Mouse (Mus musculus): ENCODE results near the gene Eno1. TPM values are rescaled to one million over a fixed set of nuclear protein-coding genes. Genes with fewer than 3 reads are reported as not detected.

The Eno1 gene
- polyA plus RNA-seq, 1 experiment from 2014 or later = 1,551 TPM

DNA sequence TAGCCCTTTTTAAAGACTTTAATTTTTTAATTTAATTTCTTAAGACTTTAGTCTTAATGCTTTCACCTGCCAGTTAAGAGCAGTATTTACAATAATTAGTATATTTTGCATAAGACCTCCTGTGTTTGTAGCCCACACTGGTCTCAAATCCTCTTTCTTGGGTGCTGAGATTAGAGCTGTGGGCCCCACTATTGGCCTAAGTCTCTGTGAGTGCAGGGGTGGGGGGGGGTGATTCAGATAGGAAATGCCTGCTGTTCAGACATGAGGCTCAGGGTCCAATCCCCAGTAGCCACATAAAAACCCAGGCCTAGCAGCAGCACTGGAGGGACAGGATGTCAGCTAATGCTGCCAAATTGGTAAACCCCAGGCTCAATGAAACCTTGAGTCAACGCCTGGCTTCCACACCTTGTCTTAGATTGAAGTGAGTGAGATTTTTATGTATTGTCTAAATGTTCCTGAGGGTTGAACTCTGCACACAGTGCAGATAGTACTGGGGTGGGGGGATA lies 3.9 kb downstream of the Eno1 start:
- WGBS = 50% methylated on average over 1 of the region's 1 CpGs
- ATAC-seq (ENCODE audit: low read depth) = no peak
- H3K9me3 ChIP-seq (ENCODE audit: control insufficient read depth, low read length) = no peaks in the 10 kb centered on the region
- no peak overlapping the region for H3K27ac ChIP-seq (ENCODE audit: low read length)
- no peak overlapping the region for H3K4me2 ChIP-seq (ENCODE audit: low read depth, low read length)
- no peak overlapping the region for H3K4me3 ChIP-seq (ENCODE audit: low read length)
- peaks cover 39% of the 10 kb centered on the region for H3K36me3 ChIP-seq (ENCODE audit: control insufficient read depth, insufficient read depth, low read length)
- no peak overlapping the region for H3K9ac ChIP-seq (ENCODE audit: low read length)
- peaks cover 28% of the 10 kb centered on the region for H3K4me1 ChIP-seq (replicated peaks; ENCODE audit: control insufficient read depth, insufficient read depth, low read length)
- H3K27me3 ChIP-seq (ENCODE audit: control insufficient read depth, insufficient read depth, low read depth, low read length) = no peaks in the 10 kb centered on the region

DNA sequence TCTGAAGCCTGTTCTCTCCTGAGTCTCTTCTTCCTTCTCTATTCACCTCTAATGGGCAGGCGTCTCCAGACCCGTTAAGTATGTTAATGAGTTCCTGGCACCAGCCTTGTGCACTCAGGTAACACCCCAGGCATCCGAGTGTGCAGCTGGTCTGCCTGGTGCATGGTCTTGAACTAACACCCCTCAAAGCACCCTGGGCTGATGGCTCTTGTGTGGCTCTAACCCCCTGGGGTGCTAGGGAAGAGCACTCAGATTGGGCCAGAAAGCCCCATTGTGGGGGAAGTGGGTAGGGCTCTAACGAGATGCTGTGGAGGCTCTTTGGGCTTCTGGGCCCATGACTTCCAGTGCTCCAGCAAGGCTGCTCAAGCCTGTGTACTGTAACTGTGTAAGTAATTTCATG lies 5.2 kb downstream of the Eno1 start:
- no peak overlapping the region for H3K27ac ChIP-seq (ENCODE audit: low read length)
- H3K36me3 ChIP-seq (ENCODE audit: control insufficient read depth, insufficient read depth, low read length) = peaks cover 52% of the 10 kb centered on the region
- no peaks in the 10 kb centered on the region for H3K9me3 ChIP-seq (ENCODE audit: control insufficient read depth, low read length)
- no peaks in the 10 kb centered on the region for H3K27me3 ChIP-seq (ENCODE audit: control insufficient read depth, insufficient read depth, low read depth, low read length)
- peaks cover 24% of the 10 kb centered on the region for H3K4me1 ChIP-seq (replicated peaks; ENCODE audit: control insufficient read depth, insufficient read depth, low read length)
- WGBS = 74% methylated on average over 4 of the region's 4 CpGs
- no peak overlapping the region for H3K4me2 ChIP-seq (ENCODE audit: low read depth, low read length)
- no peak overlapping the region for H3K9ac ChIP-seq (ENCODE audit: low read length)
- H3K4me3 ChIP-seq (ENCODE audit: low read length) = no peak overlapping the region
- ATAC-seq (ENCODE audit: low read depth) = no peak

DNA sequence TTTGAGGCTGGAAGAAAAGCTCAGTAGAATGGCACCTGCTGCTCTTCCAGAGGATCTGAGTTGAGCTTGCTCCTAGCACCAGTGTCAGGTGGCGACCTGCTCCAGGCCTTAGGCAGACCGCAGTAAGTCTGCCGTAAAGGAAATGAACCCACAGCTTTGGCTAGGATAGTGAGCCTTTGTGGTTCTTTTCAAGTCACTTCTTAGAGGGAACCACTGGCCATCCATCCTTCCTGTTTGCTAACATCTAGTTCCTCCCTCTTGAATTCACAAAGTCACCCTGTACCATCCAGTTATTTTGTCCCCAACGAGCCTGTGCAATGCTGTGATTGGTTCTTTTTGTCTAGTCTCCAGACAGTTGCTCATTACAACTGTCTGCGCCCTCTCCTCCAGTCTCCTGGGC lies 6.2 kb downstream of the Eno1 start:
- H3K27ac ChIP-seq (ENCODE audit: low read length) = no peak overlapping the region
- no peaks in the 10 kb centered on the region for H3K27me3 ChIP-seq (ENCODE audit: control insufficient read depth, insufficient read depth, low read depth, low read length)
- H3K4me2 ChIP-seq (ENCODE audit: low read depth, low read length) = no peak overlapping the region
- H3K9ac ChIP-seq (ENCODE audit: low read length) = no peak overlapping the region
- no peak overlapping the region for H3K4me3 ChIP-seq (ENCODE audit: low read length)
- peaks cover 59% of the 10 kb centered on the region for H3K36me3 ChIP-seq (ENCODE audit: control insufficient read depth, insufficient read depth, low read length)
- peaks cover 24% of the 10 kb centered on the region for H3K4me1 ChIP-seq (replicated peaks; ENCODE audit: control insufficient read depth, insufficient read depth, low read length)
- H3K9me3 ChIP-seq (ENCODE audit: control insufficient read depth, low read length) = no peaks in the 10 kb centered on the region
- no peak for ATAC-seq (ENCODE audit: low read depth)
- 78% methylated on average over 5 of the region's 5 CpGs for WGBS

DNA sequence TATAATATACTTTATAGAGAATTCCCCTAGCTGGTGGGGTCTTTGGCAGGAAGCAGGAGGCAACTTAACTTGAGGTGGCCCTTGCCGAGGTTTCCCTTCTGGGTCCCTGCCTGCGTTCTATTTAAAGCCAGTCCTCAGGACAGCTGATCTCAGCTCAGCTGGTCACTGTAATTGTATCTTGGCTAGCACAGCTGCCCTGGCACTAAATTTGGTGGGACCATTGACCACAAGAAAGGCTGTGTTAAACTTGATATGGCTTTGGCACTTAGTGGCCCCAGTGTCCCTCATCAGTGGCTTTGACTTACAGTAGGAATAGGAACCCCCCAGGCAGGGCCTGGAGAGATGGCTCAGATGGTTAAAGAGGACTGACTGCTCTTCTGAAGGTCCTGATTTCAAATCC lies 9.4 kb downstream of the Eno1 start:
- Histone ChIP-seq H3K36me3 (ENCODE audit: control insufficient read depth, insufficient read depth, low read length) (peaks cover 73% of the 10 kb centered on the region), H3K9me3 (ENCODE audit: control insufficient read depth, low read length) (no peaks in the 10 kb centered on the region), H3K27me3 (ENCODE audit: control insufficient read depth, insufficient read depth, low read depth, low read length) (no peaks in the 10 kb centered on the region), H3K27ac (ENCODE audit: low read length) (no peak overlapping the region), H3K4me3 (ENCODE audit: low read length) (no peak overlapping the region), H3K4me2 (ENCODE audit: low read depth, low read length) (no peak overlapping the region), H3K4me1 (replicated peaks; ENCODE audit: control insufficient read depth, insufficient read depth, low read length) (peaks cover 8% of the 10 kb centered on the region), H3K9ac (ENCODE audit: low read length) (no peak overlapping the region)
- WGBS = 55% methylated on average over 2 of the region's 2 CpGs
- no peak for ATAC-seq (ENCODE audit: low read depth)

DNA sequence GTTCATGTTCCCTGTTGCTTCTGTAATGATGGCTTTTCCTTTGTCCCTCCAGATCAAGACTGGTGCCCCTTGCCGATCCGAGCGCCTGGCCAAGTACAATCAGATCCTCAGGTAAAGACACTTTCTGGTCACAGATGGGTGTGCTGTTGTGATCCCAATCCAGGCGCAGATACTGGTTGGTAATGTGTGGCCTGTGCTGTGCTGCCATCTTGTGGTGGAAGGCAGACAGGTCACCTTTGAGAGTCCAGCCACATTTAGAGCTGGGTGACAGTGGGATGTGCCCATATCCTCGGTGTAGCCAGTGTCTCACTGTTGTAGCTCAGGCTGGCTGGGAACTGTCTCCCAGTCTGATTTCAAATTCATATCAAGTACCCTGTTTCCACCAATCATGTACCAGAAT lies 11.5 kb downstream of the Eno1 start:
- ATAC-seq (ENCODE audit: low read depth) = peak; percentile 62
- no peaks in the 10 kb centered on the region for H3K27me3 ChIP-seq (ENCODE audit: control insufficient read depth, insufficient read depth, low read depth, low read length)
- 0 out of 2 replicates have a peak, but pooled peaks cover 2% of the 10 kb centered on the region for H3K4me1 ChIP-seq (replicated peaks; ENCODE audit: control insufficient read depth, insufficient read depth, low read length)
- H3K9ac ChIP-seq (ENCODE audit: low read length) = no peak overlapping the region
- no peak overlapping the region for H3K27ac ChIP-seq (ENCODE audit: low read length)
- no peaks in the 10 kb centered on the region for H3K9me3 ChIP-seq (ENCODE audit: control insufficient read depth, low read length)
- H3K4me3 ChIP-seq (ENCODE audit: low read length) = no peak overlapping the region
- WGBS = 58% methylated on average over 5 of the region's 5 CpGs
- peaks cover 57% of the 10 kb centered on the region for H3K36me3 ChIP-seq (ENCODE audit: control insufficient read depth, insufficient read depth, low read length)
- no peak overlapping the region for H3K4me2 ChIP-seq (ENCODE audit: low read depth, low read length)

DNA sequence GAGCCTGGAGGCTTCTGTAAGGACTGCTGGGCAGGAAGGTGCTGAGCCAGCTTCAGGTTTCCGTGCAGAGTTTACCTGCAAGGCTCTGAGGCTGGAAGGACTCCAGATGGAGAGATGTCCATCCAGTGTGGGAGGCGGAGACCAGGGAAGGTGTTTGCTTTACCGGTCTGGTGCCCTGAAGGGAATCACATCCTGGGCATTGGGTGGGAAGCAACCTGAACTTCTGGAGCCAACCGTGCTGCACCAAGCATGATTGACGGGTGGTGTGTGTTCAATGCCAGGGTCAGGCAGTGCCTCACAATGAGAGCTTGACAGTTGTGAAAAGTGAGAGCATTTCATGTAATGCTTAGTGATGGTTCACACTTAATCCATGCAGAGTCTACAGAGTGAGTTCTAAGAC lies 12.4 kb downstream of the Eno1 start:
- WGBS = 77% methylated on average over 5 of the region's 5 CpGs
- H3K27ac ChIP-seq (ENCODE audit: low read length) = no peak overlapping the region
- H3K4me2 ChIP-seq (ENCODE audit: low read depth, low read length) = no peak overlapping the region
- ATAC-seq (ENCODE audit: low read depth) = no peak
- no peak overlapping the region for H3K9ac ChIP-seq (ENCODE audit: low read length)
- H3K27me3 ChIP-seq (ENCODE audit: control insufficient read depth, insufficient read depth, low read depth, low read length) = no peaks in the 10 kb centered on the region
- H3K4me3 ChIP-seq (ENCODE audit: low read length) = no peak overlapping the region
- peaks cover 51% of the 10 kb centered on the region for H3K36me3 ChIP-seq (ENCODE audit: control insufficient read depth, insufficient read depth, low read length)
- no peaks in the 10 kb centered on the region for H3K9me3 ChIP-seq (ENCODE audit: control insufficient read depth, low read length)
- H3K4me1 ChIP-seq (replicated peaks; ENCODE audit: control insufficient read depth, insufficient read depth, low read length) = 0 out of 2 replicates have a peak, but pooled peaks cover 2% of the 10 kb centered on the region

DNA sequence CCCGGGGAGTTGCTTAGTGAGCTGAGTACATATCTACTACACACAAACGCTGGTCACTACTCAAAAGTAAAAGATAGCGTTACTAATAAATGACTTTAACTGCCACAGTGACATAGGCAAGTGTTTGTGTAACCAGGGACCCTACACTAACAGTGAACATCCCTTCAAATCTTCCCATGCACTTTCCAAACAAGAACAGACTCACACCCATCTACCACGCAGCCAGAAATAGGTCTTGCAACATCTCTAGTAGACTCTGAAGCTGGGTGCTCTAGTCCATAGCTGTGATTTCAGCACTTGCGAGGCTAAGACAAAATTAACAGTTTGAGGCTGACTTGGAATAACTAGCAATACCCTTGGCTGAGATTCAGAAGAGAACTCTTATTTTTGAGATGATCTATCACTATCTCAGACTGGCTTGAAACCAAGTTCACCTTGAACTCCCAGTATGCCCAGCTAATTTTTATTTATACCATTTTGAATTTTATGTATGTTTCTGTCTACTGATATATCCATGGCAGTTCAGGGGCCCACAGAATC lies 13.3 kb downstream of the Eno1 start:
- peaks cover 43% of the 10 kb centered on the region for H3K36me3 ChIP-seq (ENCODE audit: control insufficient read depth, insufficient read depth, low read length)
- no peaks in the 10 kb centered on the region for H3K27me3 ChIP-seq (ENCODE audit: control insufficient read depth, insufficient read depth, low read depth, low read length)
- 0 out of 2 replicates have a peak, but pooled peaks cover 2% of the 10 kb centered on the region for H3K4me1 ChIP-seq (replicated peaks; ENCODE audit: control insufficient read depth, insufficient read depth, low read length)
- H3K9me3 ChIP-seq (ENCODE audit: control insufficient read depth, low read length) = no peaks in the 10 kb centered on the region
- no peak overlapping the region for H3K27ac ChIP-seq (ENCODE audit: low read length)
- H3K9ac ChIP-seq (ENCODE audit: low read length) = no peak overlapping the region
- H3K4me2 ChIP-seq (ENCODE audit: low read depth, low read length) = no peak overlapping the region
- 65% methylated on average over 5 of the region's 5 CpGs for WGBS
- H3K4me3 ChIP-seq (ENCODE audit: low read length) = no peak overlapping the region
- ATAC-seq (ENCODE audit: low read depth) = no peak

DNA sequence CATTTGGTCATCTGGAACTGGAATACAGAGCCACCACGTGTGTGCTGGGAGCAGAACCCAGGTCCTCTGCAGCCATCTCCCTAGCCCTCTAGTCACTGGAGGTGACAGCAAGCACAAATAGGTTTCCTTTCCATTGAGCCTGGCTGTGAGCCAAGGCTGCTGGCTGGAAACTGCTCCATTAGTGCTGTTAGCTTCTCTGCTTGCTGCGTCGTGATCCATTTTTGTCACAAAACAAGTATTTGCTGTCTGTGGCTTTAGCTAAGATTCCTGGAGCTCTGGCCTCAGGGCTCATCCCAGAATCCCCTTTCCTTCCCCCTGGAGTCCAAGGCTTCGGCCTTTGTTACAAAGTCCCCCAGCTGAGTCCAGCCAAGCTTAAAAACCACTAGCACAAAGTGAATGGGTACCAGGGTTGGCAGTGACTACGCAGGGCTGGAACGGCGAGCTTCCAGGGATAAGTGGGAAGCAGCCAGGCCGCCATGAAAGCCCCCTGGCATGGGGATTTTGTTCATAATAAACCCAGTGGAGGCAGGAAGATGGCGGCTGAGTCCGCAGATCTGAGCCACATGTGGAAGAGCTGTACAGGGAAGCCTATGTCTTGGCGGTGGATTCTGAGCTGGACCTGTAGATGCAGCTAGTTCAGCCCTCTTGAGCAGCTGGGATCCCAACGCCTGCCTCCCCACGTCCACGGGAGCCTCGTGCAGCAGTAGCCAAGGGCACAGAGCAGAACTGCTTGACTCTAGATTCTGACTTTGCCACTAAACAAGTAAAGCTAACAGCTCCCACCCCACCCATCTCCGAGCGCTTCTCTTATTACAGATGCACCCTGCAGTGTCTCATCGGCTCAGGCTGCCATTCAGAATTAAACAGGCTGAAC lies 14.3 kb downstream of the Eno1 start:
- Histone ChIP-seq H3K36me3 (ENCODE audit: control insufficient read depth, insufficient read depth, low read length) (peaks cover 38% of the 10 kb centered on the region), H3K9me3 (ENCODE audit: control insufficient read depth, low read length) (no peaks in the 10 kb centered on the region), H3K9ac (ENCODE audit: low read length) (no peak overlapping the region), H3K4me3 (ENCODE audit: low read length) (no peak overlapping the region), H3K4me2 (ENCODE audit: low read depth, low read length) (no peak overlapping the region), H3K27me3 (ENCODE audit: control insufficient read depth, insufficient read depth, low read depth, low read length) (no peaks in the 10 kb centered on the region), H3K27ac (ENCODE audit: low read length) (peak overlapping the region; percentile 39; the same call in 1 of the 2 replicates), H3K4me1 (replicated peaks; ENCODE audit: control insufficient read depth, insufficient read depth, low read length) (0 out of 2 replicates have a peak, but pooled peaks cover 2% of the 10 kb centered on the region)
- WGBS = 54% methylated on average over 18 of the region's 18 CpGs
- ATAC-seq (ENCODE audit: low read depth) = no peak

DNA sequence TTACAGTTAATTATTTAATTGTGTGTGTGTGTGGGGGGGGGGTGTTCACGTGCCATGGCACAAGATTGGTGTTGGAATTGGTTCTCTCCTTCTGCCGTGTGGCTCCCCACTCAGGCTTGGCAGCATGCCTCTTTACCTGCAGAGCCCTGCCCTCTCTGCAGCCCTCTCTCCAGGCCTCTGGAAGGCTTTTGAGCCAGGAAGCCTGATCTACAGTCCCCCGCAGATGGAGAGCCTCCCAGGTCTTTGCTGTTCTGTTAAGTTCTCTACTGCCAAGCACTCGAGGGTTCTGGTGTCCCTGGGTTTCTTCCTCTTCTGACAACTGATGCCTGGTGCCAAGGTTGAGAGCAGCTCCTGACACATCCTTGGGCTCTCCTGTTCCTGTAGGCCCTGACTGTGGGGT lies 17.9 kb downstream of the Eno1 start:
- no peak overlapping the region for H3K4me2 ChIP-seq (ENCODE audit: low read depth, low read length)
- H3K27me3 ChIP-seq (ENCODE audit: control insufficient read depth, insufficient read depth, low read depth, low read length) = no peaks in the 10 kb centered on the region
- H3K9ac ChIP-seq (ENCODE audit: low read length) = no peak overlapping the region
- H3K4me3 ChIP-seq (ENCODE audit: low read length) = no peak overlapping the region
- no peaks in the 10 kb centered on the region for H3K9me3 ChIP-seq (ENCODE audit: control insufficient read depth, low read length)
- 66% methylated on average over 4 of the region's 4 CpGs for WGBS
- H3K36me3 ChIP-seq (ENCODE audit: control insufficient read depth, insufficient read depth, low read length) = peaks cover 7% of the 10 kb centered on the region
- no peak overlapping the region for H3K27ac ChIP-seq (ENCODE audit: low read length)
- no peak for ATAC-seq (ENCODE audit: low read depth)
- H3K4me1 ChIP-seq (replicated peaks; ENCODE audit: control insufficient read depth, insufficient read depth, low read length) = peaks cover 18% of the 10 kb centered on the region
